Mouse (Mus musculus) cerebellum, adult 18-20 months (tissue): ENCODE measurements around the gene Antxrl.

Source experiments
- DNase-seq, 2 experiments: peaks; one replicate each; pipeline ENCODE4 v3.0.0; 2021

The Antxrl gene

GRCm38 (mm10) chr14:34052516-34052915 is at the start of gene Antxrl:
Gene Antxrl, plus strand, starts transcription at chr14:34052707.
- DNase-seq: no peak

- no peak for DNase-seq
Measured at GRCm38 (mm10) chr14:34015063-34015462, 37.4 kb upstream of the Antxrl start, which contains the start of gene Gm30083. Gene Gm30083, minus strand, starts transcription at chr14:34015182.

- DNase-seq: no peak
Measured at GRCm38 (mm10) chr14:34016381-34016780, 36.1 kb upstream of the Antxrl start, which contains the start of gene Gm5460. Gene Gm5460, plus strand, starts transcription at chr14:34016758.

GRCm38 (mm10) chr14:34016938-34017337 is 35.6 kb upstream of the Antxrl start:
- DNase-seq: no peak

GRCm38 (mm10) chr14:34026710-34027109 is 25.8 kb upstream of the Antxrl start:
- no peak for DNase-seq

- DNase-seq: no peak
Measured at GRCm38 (mm10) chr14:34033841-34034610, 18.5 kb upstream of the Antxrl start.

GRCm38 (mm10) chr14:34041241-34041640 is 11.3 kb upstream of the Antxrl start:
- DNase-seq: no peak

GRCm38 (mm10) chr14:34043341-34043740 is 9.2 kb upstream of the Antxrl start:
- DNase-seq: no peak

GRCm38 (mm10) chr14:34050101-34050779 is 2.3 kb upstream of the Antxrl start:
- DNase-seq: no peak

GRCm38 (mm10) chr14:34071665-34072064 is 19.2 kb downstream of the Antxrl start:
- DNase-seq: no peak

- no peak for DNase-seq
Measured at GRCm38 (mm10) chr14:34075346-34075745, 22.8 kb downstream of the Antxrl start.

GRCm38 (mm10) chr14:34077222-34077621 is 24.7 kb downstream of the Antxrl start:
- no peak for DNase-seq

GRCm38 (mm10) chr14:34078293-34078692 is 25.8 kb downstream of the Antxrl start:
- DNase-seq: no peak

GRCm38 (mm10) chr14:34080321-34080997 is 28.0 kb downstream of the Antxrl start:
- peak; percentile 68 to 74 for DNase-seq

GRCm38 (mm10) chr14:34085731-34086130 is 33.2 kb downstream of the Antxrl start, which contains the start of gene Anxa8:
Gene Anxa8, plus strand, starts transcription at chr14:34085981.
- DNase-seq: no peak

- peak in 1 of 2 experiments; percentile 10 for DNase-seq
Measured at GRCm38 (mm10) chr14:34086806-34087205, 34.3 kb downstream of the Antxrl start.

GRCm38 (mm10) chr14:34087856-34088398 is 35.4 kb downstream of the Antxrl start:
- DNase-seq: no peak

- DNase-seq: no peak
Measured at GRCm38 (mm10) chr14:34089796-34090195, 37.3 kb downstream of the Antxrl start.

GRCm38 (mm10) chr14:34091475-34091874 is 39.0 kb downstream of the Antxrl start:
- DNase-seq: no peak

GRCm38 (mm10) chr14:34092856-34093255 is 40.3 kb downstream of the Antxrl start:
- no peak for DNase-seq

GRCm38 (mm10) chr14:34096161-34096560 is 43.7 kb downstream of the Antxrl start:
- DNase-seq: no peak

- DNase-seq: no peak
Measured at GRCm38 (mm10) chr14:34102601-34103000, 50.1 kb downstream of the Antxrl start, which contains the start of gene A630023A22Rik. Gene A630023A22Rik, minus strand, starts transcription at chr14:34102754.

GRCm38 (mm10) chr14:34103855-34104254 is 51.3 kb downstream of the Antxrl start:
- DNase-seq: no peak
